Mouse (Mus musculus) forebrain, embryonic 15.5 days (tissue): ENCODE measurements around the gene Zbtb17. TPM values are rescaled to one million over a fixed set of nuclear protein-coding genes. Genes with fewer than 3 reads are reported as not detected.

Experiments used
- ATAC-seq: fragments of 200-750 bp; cut with Nextera tagmentation; replicated peaks from 2 replicates; pipeline ENCODE4 v1.8.0; 2017; ENCODE audit warnings: mild to moderate bottlenecking, moderate TSS enrichment, moderate library complexity
- H3K27ac ChIP-seq: fragments of 300-500 bp; sonication (generic); replicated peaks from 2 replicates; pipeline ENCODE4 v1.5.1; 2015; ENCODE audit warnings: mild to moderate bottlenecking, inconsistent platforms
- H3K27me3 ChIP-seq: fragments of 300-500 bp; sonication (generic); 2 replicates; pipeline ENCODE4 v1.6.1; 2015; ENCODE audit warnings: inconsistent platforms
- H3K36me3 ChIP-seq: fragments of 300-500 bp; sonication (generic); 2 replicates; pipeline ENCODE4 v1.6.1; 2015; ENCODE audit warnings: mild to moderate bottlenecking, inconsistent platforms
- H3K4me1 ChIP-seq: fragments of 300-500 bp; sonication (generic); 2 replicates; pipeline ENCODE4 v1.6.1; 2015; ENCODE audit warnings: inconsistent platforms
- H3K4me2 ChIP-seq: fragments of 300-500 bp; sonication (generic); replicated peaks from 2 replicates; pipeline ENCODE4 v1.6.1; 2015; ENCODE audit warnings: mild to moderate bottlenecking, inconsistent platforms
- H3K4me3 ChIP-seq: fragments of 300-500 bp; sonication (generic); 2 replicates; pipeline ENCODE4 v1.5.1; 2015; ENCODE audit warnings: mild to moderate bottlenecking, inconsistent platforms
- H3K9ac ChIP-seq: fragments of 300-500 bp; sonication (generic); replicated peaks from 2 replicates; pipeline ENCODE4 v1.6.1; 2015; ENCODE audit warnings: mild to moderate bottlenecking, inconsistent platforms
- H3K9me3 ChIP-seq: fragments of 300-500 bp; sonication (generic); 2 replicates; pipeline ENCODE4 v1.6.1; 2016; ENCODE audit warnings: inconsistent platforms
- WGBS: fragments of 180-500 bp; shearing (Covaris S2); methylation state at CpG from one replicate; pipeline ENCODE4 v1.1.7; 2015; ENCODE audit warnings: mixed read lengths; 5-methylcytosine and 5-hydroxymethylcytosine counted together
- polyA plus RNA-seq: library from polyadenylated mRNA; unstranded; fragments of >200 nt; fragmentation: Nextera tagmentation; extraction: Ambion mirVana; gene quantifications from 2 replicates; pipeline ENCODE4 v1.2.1, GENCODE M21; 2015

The Zbtb17 gene
- polyA plus RNA-seq = 61.8 and 65.6 TPM in 2 replicates

- Histone ChIP-seq H3K27ac (peak within 1 kb of the TSS; percentile 83), H3K9ac (peak within 1 kb of the TSS; percentile 88), H3K4me1 (peaks cover 25% of the 10 kb centered on the region), H3K36me3 (peaks cover 26% of the 10 kb centered on the region), H3K9me3 (no peaks in the 10 kb centered on the region), H3K27me3 (no peaks in the 10 kb centered on the region), H3K4me3 (peak within 1 kb of the TSS; percentile 79), H3K4me2 (peak within 1 kb of the TSS; percentile 80)
- ATAC-seq = peak; percentile 94
- WGBS = under 1% methylated on average over 88 of the region's 102 CpGs
Measured at GRCm38 (mm10) chr4:141444451-141445327, at the start of gene Zbtb17. Gene Zbtb17 (plus strand): TSS chr4:141444654.

GRCm38 (mm10) chr4:141394751-141395150 lies 49.7 kb upstream of the Zbtb17 start:
- Histone ChIP-seq H3K27ac (no peak overlapping the region), H3K4me3 (no peak overlapping the region), H3K4me1 (no peaks in the 10 kb centered on the region), H3K9me3 (no peaks in the 10 kb centered on the region), H3K9ac (no peak overlapping the region), H3K27me3 (no peaks in the 10 kb centered on the region), H3K4me2 (no peak overlapping the region; the same call in 1 of the 2 replicates), H3K36me3 (no peaks in the 10 kb centered on the region)
- ATAC-seq = no peak
- WGBS = 21% methylated on average over 16 of the region's 16 CpGs

DNA sequence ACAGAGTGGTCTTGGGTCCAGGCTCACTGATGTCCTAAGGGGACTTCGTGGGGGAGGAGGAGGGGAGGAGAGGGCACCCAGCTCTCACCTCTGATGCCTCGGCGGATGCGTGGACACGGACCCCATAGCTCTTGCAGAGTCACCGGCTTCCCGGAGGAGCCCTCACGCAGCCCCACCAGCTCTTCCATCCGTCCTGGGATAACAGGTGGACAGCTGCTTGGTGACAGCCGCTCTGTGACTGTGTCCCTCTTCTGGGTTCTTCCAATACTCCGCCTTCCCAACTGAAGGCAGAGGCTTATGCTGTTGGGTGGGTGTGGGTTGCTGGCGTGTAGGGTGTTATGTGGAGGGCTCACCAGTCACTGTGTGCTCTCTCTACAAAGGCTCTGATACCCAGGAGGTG lies 46.6 kb upstream of the Zbtb17 start:
- no peaks in the 10 kb centered on the region for H3K27me3 ChIP-seq
- no peak overlapping the region for H3K4me2 ChIP-seq
- no peak overlapping the region for H3K4me3 ChIP-seq
- H3K36me3 ChIP-seq = no peaks in the 10 kb centered on the region
- 75% methylated on average over 12 of the region's 12 CpGs for WGBS
- H3K9ac ChIP-seq = no peak overlapping the region
- no peak for ATAC-seq
- no peaks in the 10 kb centered on the region for H3K4me1 ChIP-seq
- H3K9me3 ChIP-seq = no peaks in the 10 kb centered on the region
- H3K27ac ChIP-seq = no peak overlapping the region

- no peak within 1 kb of the TSS for H3K4me2 ChIP-seq
- 65% methylated on average over 12 of the region's 12 CpGs for WGBS
- H3K27ac ChIP-seq = no peak within 1 kb of the TSS
- H3K9me3 ChIP-seq = no peaks in the 10 kb centered on the region
- H3K36me3 ChIP-seq = no peaks in the 10 kb centered on the region
- no peaks in the 10 kb centered on the region for H3K4me1 ChIP-seq
- no peaks in the 10 kb centered on the region for H3K27me3 ChIP-seq
- no peak within 1 kb of the TSS for H3K9ac ChIP-seq
- ATAC-seq = no peak
- no peak within 1 kb of the TSS for H3K4me3 ChIP-seq
Measured at GRCm38 (mm10) chr4:141398545-141398944, 45.9 kb upstream of the Zbtb17 start, which contains the start of gene Clcnka. Gene Clcnka (minus strand): TSS chr4:141398724.

DNA sequence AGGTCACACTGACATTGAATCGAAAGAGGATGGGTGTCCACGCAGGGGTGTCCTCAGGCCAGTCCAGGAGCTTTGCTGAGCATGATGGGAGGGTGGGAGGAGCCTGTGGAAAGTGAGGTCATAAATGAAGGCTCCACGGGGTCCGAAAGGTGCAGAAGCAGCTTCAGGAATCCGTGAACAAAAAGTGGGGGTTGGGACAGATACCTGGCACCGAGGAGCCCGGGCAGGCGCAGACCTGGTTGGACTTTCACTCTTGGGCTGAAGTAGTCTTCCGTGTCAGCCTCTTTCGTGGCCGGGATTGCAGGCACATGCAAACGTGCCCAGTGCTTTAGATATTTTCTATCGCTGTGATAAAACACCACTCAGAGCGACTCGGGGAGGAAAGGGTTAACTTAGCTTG lies 44.3 kb upstream of the Zbtb17 start:
- Histone ChIP-seq H3K27ac (no peak overlapping the region), H3K4me2 (no peak overlapping the region), H3K4me1 (no peaks in the 10 kb centered on the region), H3K9me3 (no peaks in the 10 kb centered on the region), H3K36me3 (no peaks in the 10 kb centered on the region), H3K27me3 (no peaks in the 10 kb centered on the region), H3K4me3 (no peak overlapping the region), H3K9ac (no peak overlapping the region)
- WGBS = 85% methylated on average over 15 of the region's 15 CpGs
- no peak for ATAC-seq

DNA sequence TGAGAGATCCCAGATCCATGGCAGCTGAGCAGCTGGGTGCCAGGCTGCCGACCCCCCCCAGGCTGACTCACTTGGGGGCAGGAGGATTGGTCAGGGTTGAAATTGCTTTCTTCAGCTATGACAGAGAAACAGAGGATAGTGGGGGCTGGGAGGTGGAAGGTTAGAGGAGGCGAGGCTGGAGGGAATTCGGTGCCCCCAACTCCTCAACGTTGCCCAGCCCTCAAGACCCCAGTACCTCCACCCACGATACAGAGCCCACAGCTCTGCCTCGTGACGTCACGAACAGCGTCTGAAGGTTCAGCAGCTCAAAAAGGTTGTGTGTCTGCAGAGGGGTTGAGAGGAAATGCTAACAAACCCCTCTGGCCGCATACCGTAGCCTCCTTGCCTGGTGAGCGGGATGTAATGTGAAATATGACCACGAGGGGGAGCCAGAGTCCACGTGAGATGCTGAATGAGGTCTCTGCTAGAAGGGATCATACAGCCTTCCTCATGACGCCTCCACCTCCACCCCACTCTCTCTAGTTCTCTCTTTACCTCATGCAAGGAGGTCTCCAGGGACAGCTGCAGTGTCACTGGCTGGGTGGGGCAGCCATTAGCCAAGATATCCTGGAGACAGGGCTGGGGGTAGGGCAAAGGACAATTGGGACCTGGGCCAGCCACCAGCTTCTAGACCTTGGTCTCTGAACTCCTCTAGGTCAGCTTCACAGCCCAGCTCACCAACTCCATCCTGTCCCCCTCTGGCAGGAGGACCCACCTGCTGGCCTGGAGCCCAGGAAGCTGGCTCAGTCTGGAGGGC lies 39.7 kb upstream of the Zbtb17 start:
- Histone ChIP-seq H3K9me3 (no peaks in the 10 kb centered on the region), H3K27me3 (no peaks in the 10 kb centered on the region), H3K4me1 (no peaks in the 10 kb centered on the region), H3K4me3 (no peak overlapping the region), H3K4me2 (peak overlapping the region; percentile 24), H3K36me3 (no peaks in the 10 kb centered on the region), H3K27ac (no peak overlapping the region), H3K9ac (0 out of 2 replicates have a peak overlapping the region, but pooled peaks have one; percentile 10)
- ATAC-seq = peak; percentile 80
- 16% methylated on average over 15 of the region's 15 CpGs for WGBS

DNA sequence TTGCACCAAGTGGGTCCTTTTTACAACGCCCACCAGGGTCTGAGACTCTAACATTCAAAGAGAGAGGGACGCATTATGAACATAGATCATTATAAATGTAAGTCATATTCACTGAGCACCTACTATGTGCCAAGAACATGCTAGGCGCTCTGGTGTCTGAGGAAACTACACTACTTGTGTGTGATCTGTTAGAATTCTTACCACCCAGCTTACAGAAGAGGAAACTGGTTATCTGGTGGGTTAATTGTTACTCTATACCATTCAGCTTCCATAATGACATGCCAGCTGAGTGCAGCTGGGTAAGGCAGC lies 39.2 kb upstream of the Zbtb17 start:
- Histone ChIP-seq H3K27me3 (0 out of 2 replicates have a peak, but pooled peaks cover 1% of the 10 kb centered on the region), H3K4me1 (no peaks in the 10 kb centered on the region), H3K27ac (no peak overlapping the region), H3K9ac (no peak overlapping the region), H3K36me3 (no peaks in the 10 kb centered on the region), H3K4me2 (no peak overlapping the region), H3K9me3 (no peaks in the 10 kb centered on the region), H3K4me3 (no peak overlapping the region)
- no peak for ATAC-seq
- 85% methylated on average over 3 of the region's 3 CpGs for WGBS

- H3K27ac ChIP-seq = no peak overlapping the region
- WGBS = 47% methylated on average over 13 of the region's 14 CpGs
- H3K4me3 ChIP-seq = no peak overlapping the region
- no peak overlapping the region for H3K9ac ChIP-seq
- no peaks in the 10 kb centered on the region for H3K36me3 ChIP-seq
- ATAC-seq = no peak
- H3K4me1 ChIP-seq = no peaks in the 10 kb centered on the region
- no peak overlapping the region for H3K4me2 ChIP-seq
- H3K27me3 ChIP-seq = 0 out of 2 replicates have a peak, but pooled peaks cover 4% of the 10 kb centered on the region
- H3K9me3 ChIP-seq = no peaks in the 10 kb centered on the region
Measured at GRCm38 (mm10) chr4:141406516-141407299, 37.7 kb upstream of the Zbtb17 start.

GRCm38 (mm10) chr4:141408577-141408976 lies 35.9 kb upstream of the Zbtb17 start:
- no peak overlapping the region for H3K9ac ChIP-seq
- WGBS = 90% methylated on average over 3 of the region's 3 CpGs
- no peak overlapping the region for H3K4me3 ChIP-seq
- H3K9me3 ChIP-seq = no peaks in the 10 kb centered on the region
- no peak overlapping the region for H3K4me2 ChIP-seq
- no peaks in the 10 kb centered on the region for H3K4me1 ChIP-seq
- H3K27ac ChIP-seq = no peak overlapping the region
- no peak for ATAC-seq
- 0 out of 2 replicates have a peak, but pooled peaks cover 4% of the 10 kb centered on the region for H3K27me3 ChIP-seq
- no peaks in the 10 kb centered on the region for H3K36me3 ChIP-seq

DNA sequence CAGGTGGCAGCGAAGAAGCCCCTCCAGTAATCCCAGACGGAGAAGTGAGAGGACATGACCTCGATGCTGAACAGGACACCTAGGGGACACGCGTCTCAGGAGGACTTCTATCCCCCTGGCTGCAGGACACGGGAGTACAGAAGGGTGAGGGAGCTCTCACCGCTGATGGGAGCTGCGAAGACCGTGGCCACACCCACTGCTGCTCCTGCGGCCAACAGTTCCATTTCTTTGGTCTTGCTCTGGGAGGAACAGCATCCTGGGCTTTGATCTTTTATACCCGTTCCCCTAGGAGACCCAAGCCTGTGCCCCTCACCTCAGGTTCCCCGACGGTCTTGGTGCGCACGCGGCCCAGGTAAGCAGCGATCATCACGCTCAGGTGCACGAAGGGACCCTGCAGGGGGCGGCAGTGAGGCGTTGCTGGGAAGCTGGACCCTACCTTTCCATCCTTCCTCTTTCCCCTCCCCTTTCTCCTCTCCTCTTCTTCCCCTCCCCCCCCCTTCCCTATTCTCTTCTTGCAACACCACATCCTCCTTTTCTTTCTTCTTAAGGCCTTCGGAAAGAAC lies 32.9 kb upstream of the Zbtb17 start:
- Histone ChIP-seq H3K4me2 (no peak overlapping the region), H3K27ac (no peak overlapping the region), H3K9me3 (no peaks in the 10 kb centered on the region), H3K36me3 (no peaks in the 10 kb centered on the region), H3K4me1 (no peaks in the 10 kb centered on the region), H3K27me3 (0 out of 2 replicates have a peak, but pooled peaks cover 4% of the 10 kb centered on the region), H3K9ac (no peak overlapping the region), H3K4me3 (no peak overlapping the region)
- no peak for ATAC-seq
- WGBS = 14% methylated on average over 22 of the region's 22 CpGs

DNA sequence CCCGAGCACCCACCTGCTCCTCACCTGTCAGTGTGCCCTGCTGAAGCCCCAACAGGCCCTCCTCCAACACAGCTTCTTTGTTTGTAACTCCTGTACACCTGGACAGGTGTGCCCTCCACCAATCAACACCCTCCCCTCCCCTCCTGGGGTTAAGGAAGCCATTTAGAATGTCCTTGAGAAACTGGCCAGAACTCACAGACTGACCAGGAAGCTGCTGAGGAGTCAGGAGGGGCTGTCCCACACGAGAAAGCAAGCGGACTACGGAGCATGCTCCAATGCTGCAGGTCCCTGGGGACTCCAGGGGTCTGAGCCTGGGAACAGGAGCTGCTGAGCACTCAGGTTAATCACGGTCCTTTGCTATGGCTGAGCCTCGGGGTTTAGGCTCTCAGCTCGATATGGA lies 28.5 kb upstream of the Zbtb17 start, which contains the start of gene Clcnkb:
TSS of gene Clcnkb (minus strand) at position 91 of the 400 bp plus-strand sequence.
- H3K27ac ChIP-seq = no peak within 1 kb of the TSS
- no peaks in the 10 kb centered on the region for H3K36me3 ChIP-seq
- H3K27me3 ChIP-seq = no peaks in the 10 kb centered on the region
- no peaks in the 10 kb centered on the region for H3K9me3 ChIP-seq
- no peak for ATAC-seq
- H3K4me3 ChIP-seq = no peak within 1 kb of the TSS
- no peak within 1 kb of the TSS for H3K4me2 ChIP-seq
- no peak within 1 kb of the TSS for H3K9ac ChIP-seq
- no peaks in the 10 kb centered on the region for H3K4me1 ChIP-seq
- WGBS = 66% methylated on average over 7 of the region's 7 CpGs
